Mouse (Mus musculus) MEL (cell line): ENCODE measurements at regions not wholly inside any gene's neighbourhood (a gene's known extent, or its start where the extent isn't known, plus 50 kb on each side); places are given as distances from the start of the nearest gene placed in this dataset.
"Not testable (repeated sequence)": the region's sequence is repeated elsewhere in the genome, so short reads cannot be mapped to it uniquely, and the experiment has no call there.

Experiments used
- DNase-seq: peaks from one replicate; pipeline ENCODE4 v3.0.0; 2011; ENCODE audit warnings: low read depth, low spot score
- H3K27ac ChIP-seq: 2 replicates; pipeline ENCODE4 v1.5.1; 2012; ENCODE audit warnings: low read depth, mild to moderate bottlenecking, control low read depth, low read length, moderate library complexity; ENCODE audit not compliant: control insufficient read depth
- H3K27me3 ChIP-seq, 2 experiments: fragments of 150-350 bp in 1 of 2; sonication (generic) in 1 of 2; 2 replicates each; pipeline ENCODE4 v1.6.1; 2012; ENCODE audit warnings: low read length in 2 of 2, mild to moderate bottlenecking in 2 of 2, improper control_type of control experiment in 1 of 2, moderate library complexity in 1 of 2; ENCODE audit not compliant: insufficient read depth in 2 of 2, control insufficient read depth in 1 of 2
- H3K36me3 ChIP-seq, 2 experiments: 2 replicates each; pipeline ENCODE4 v1.6.1; 2012 to 2014; ENCODE audit warnings: low read length in 2 of 2, improper control_type of control experiment in 1 of 2, inconsistent platforms in 1 of 2, mild to moderate bottlenecking in 1 of 2; ENCODE audit not compliant: insufficient read depth in 2 of 2, control insufficient read depth in 1 of 2
- H3K4me1 ChIP-seq, 2 experiments: fragments of 150-350 bp in 1 of 2; sonication (generic) in 1 of 2; 2 replicates each; pipeline ENCODE4 v1.6.1; 2012; ENCODE audit warnings: low read length in 2 of 2, improper control_type of control experiment in 1 of 2, mild to moderate bottlenecking in 1 of 2; ENCODE audit not compliant: insufficient read depth in 2 of 2, control insufficient read depth in 1 of 2
- H3K4me3 ChIP-seq, 2 experiments: fragments of 150-350 bp in 1 of 2; sonication (generic) in 1 of 2; 2 replicates each; pipeline ENCODE4 v1.5.1; 2012; ENCODE audit warnings: low read depth in 2 of 2, low read length in 2 of 2, mild to moderate bottlenecking in 2 of 2, moderate library complexity in 2 of 2, control low read depth in 1 of 2, improper control_type of control experiment in 1 of 2; ENCODE audit not compliant: control insufficient read depth in 1 of 2, insufficient read depth in 1 of 2
- H3K79me2 ChIP-seq: 2 replicates; pipeline ENCODE4 v1.6.1; 2012; ENCODE audit warnings: mild to moderate bottlenecking, low read length, moderate library complexity; ENCODE audit not compliant: control insufficient read depth, poor library complexity, insufficient read depth
- H3K9ac ChIP-seq: 2 replicates; pipeline ENCODE4 v1.6.1; 2012; ENCODE audit warnings: low read depth, mild to moderate bottlenecking, control low read depth, low read length, moderate library complexity; ENCODE audit not compliant: control insufficient read depth, poor library complexity, severe bottlenecking
- H3K9me3 ChIP-seq: fragments of 150-350 bp; sonication (generic); replicated peaks from 2 replicates; pipeline ENCODE4 v1.6.1; 2012; ENCODE audit warnings: mild to moderate bottlenecking, low read length, improper control_type of control experiment, moderate library complexity; ENCODE audit not compliant: insufficient read depth
- CHD1 ChIP-seq: IDR thresholded peaks from 2 replicates; pipeline ENCODE4 v1.6.1; 2012; ENCODE audit warnings: low read depth, mild to moderate bottlenecking, inconsistent platforms, low read length, improper control_type of control experiment
- CTCF ChIP-seq, 3 experiments: IDR thresholded peaks in 2 of 3; conservative IDR thresholded peaks in 1 of 3; 2 replicates each; pipeline ENCODE4 v1.5.1; 2011 to 2012; ENCODE audit warnings: low read length in 3 of 3, low read depth in 2 of 3, mild to moderate bottlenecking in 2 of 3, improper control_type of control experiment in 1 of 3, inconsistent platforms in 1 of 3, mixed read lengths in 1 of 3, moderate library complexity in 1 of 3; ENCODE audit not compliant: control insufficient read depth in 1 of 3, insufficient read depth in 1 of 3, poor library complexity in 1 of 3, severe bottlenecking in 1 of 3
- ELF1 ChIP-seq: IDR thresholded peaks from 2 replicates; pipeline ENCODE4 v1.6.1; 2014; ENCODE audit warnings: low read depth, mild to moderate bottlenecking, inconsistent platforms, low read length, improper control_type of control experiment, moderate library complexity
- EP300 ChIP-seq, 2 experiments: IDR thresholded peaks; 2 replicates each; pipeline ENCODE4 v1.6.1; 2011; ENCODE audit warnings: improper control_type of control experiment in 2 of 2, low read length in 2 of 2, low read depth in 1 of 2, mild to moderate bottlenecking in 1 of 2
- ETS1 ChIP-seq: IDR thresholded peaks from 2 replicates; pipeline ENCODE4 v1.6.1; 2012; ENCODE audit warnings: low read depth, mild to moderate bottlenecking, inconsistent platforms, low read length, improper control_type of control experiment, moderate library complexity
- JUND ChIP-seq: IDR thresholded peaks from 2 replicates; pipeline ENCODE4 v1.6.1; 2011; ENCODE audit warnings: low read depth, mild to moderate bottlenecking, improper control_type of control experiment, low read length
- MXI1 ChIP-seq: IDR thresholded peaks from 2 replicates; pipeline ENCODE4 v1.6.1; 2011; ENCODE audit warnings: mild to moderate bottlenecking, low read depth, low read length, improper control_type of control experiment
- MYC ChIP-seq: IDR thresholded peaks from 2 replicates; pipeline ENCODE4 v1.6.1; 2011; ENCODE audit warnings: low read depth, mild to moderate bottlenecking, low read length, improper control_type of control experiment, moderate library complexity
- NRF1 ChIP-seq: IDR thresholded peaks from 2 replicates; pipeline ENCODE4 v1.6.1; 2014; ENCODE audit warnings: low read depth, mild to moderate bottlenecking, inconsistent platforms, low read length, improper control_type of control experiment, moderate library complexity; ENCODE audit not compliant: poor library complexity, insufficient read depth, severe bottlenecking
- POLR2A ChIP-seq, 2 experiments: IDR thresholded peaks; 2 replicates each; pipeline ENCODE4 v1.6.1; 2011 to 2012; ENCODE audit warnings: low read length in 2 of 2, mild to moderate bottlenecking in 2 of 2, control low read depth in 1 of 2, improper control_type of control experiment in 1 of 2, low read depth in 1 of 2, moderate library complexity in 1 of 2; ENCODE audit not compliant: control insufficient read depth in 1 of 2, insufficient read depth in 1 of 2, poor library complexity in 1 of 2
- POLR2AphosphoS2 ChIP-seq: IDR thresholded peaks from 2 replicates; pipeline ENCODE4 v1.6.1; 2011; ENCODE audit warnings: low read length, improper control_type of control experiment
- POLR2AphosphoS5 ChIP-seq: IDR thresholded peaks from 2 replicates; pipeline ENCODE4 v1.6.1; 2012; ENCODE audit warnings: low read depth, borderline replicate concordance, mild to moderate bottlenecking, inconsistent platforms, low read length, moderate library complexity, mixed read lengths
- SIN3A ChIP-seq: IDR thresholded peaks from 2 replicates; pipeline ENCODE4 v1.6.1; 2012; ENCODE audit warnings: low read length, improper control_type of control experiment, inconsistent platforms
- TBP ChIP-seq: IDR thresholded peaks from 2 replicates; pipeline ENCODE4 v1.8.0; 2011; ENCODE audit warnings: low read depth, low read length, improper control_type of control experiment
- TCF12 ChIP-seq: IDR thresholded peaks from 2 replicates; pipeline ENCODE4 v1.6.1; 2014; ENCODE audit warnings: low read depth, mild to moderate bottlenecking, inconsistent platforms, low read length, improper control_type of control experiment, moderate library complexity
- ZMIZ1 ChIP-seq: IDR thresholded peaks from 2 replicates; pipeline ENCODE4 v1.6.1; 2012; ENCODE audit warnings: low read depth, mild to moderate bottlenecking, inconsistent platforms, low read length, improper control_type of control experiment, moderate library complexity

- no peak for TF ChIP-seq POLR2AphosphoS5
- TF ChIP-seq CTCF (IDR thresholded peaks at IDR 0.05 in 2 of 3, conservative IDR thresholded peaks at IDR 0.05 in 1 of 3; ENCODE audit: control insufficient read depth in 1 of 3, insufficient read depth in 1 of 3, low read depth in 2 of 3, low read length in 3 of 3, poor library complexity in 1 of 3, severe bottlenecking in 1 of 3), result no peak
- TF ChIP-seq TBP, result no peak
- TF ChIP-seq POLR2AphosphoS2, result no peak
- no peak for TF ChIP-seq MYC
- no peak for TF ChIP-seq MXI1
- no peak for TF ChIP-seq SIN3A
- no peak for TF ChIP-seq JUND
- Histone ChIP-seq H3K4me1 (no peaks in the 10 kb centered on the region), H3K4me3 (no peak overlapping the region), H3K36me3 (no peaks in the 10 kb centered on the region), H3K27ac (no peak overlapping the region), H3K27me3 (no peaks in the 10 kb centered on the region), H3K9me3 (no peaks in the 10 kb centered on the region), H3K9ac (no peak overlapping the region), H3K79me2 (no peaks in the 10 kb centered on the region)
- no peak for DNase-seq
Measured at GRCm38 (mm10) chr16:15432681-15433080, 115.4 kb downstream of the Gm21897 start.

- DNase-seq, H3K9me3 ChIP-seq, H3K4me1 ChIP-seq, H3K9ac ChIP-seq, H3K4me3 ChIP-seq, H3K36me3 ChIP-seq, H3K79me2 ChIP-seq, H3K27ac ChIP-seq, H3K27me3 ChIP-seq: not testable (repeated sequence)
Measured at GRCm38 (mm10) chr16:15462856-15463255, 145.6 kb downstream of the Gm21897 start.

GRCm38 (mm10) chr16:15473875-15474274, 156.6 kb downstream of the Gm21897 start:
- TF ChIP-seq TCF12 (no peak), ETS1 (0 out of 2 replicates have a peak, but pooled peaks have one; percentile 31)
- Histone ChIP-seq H3K4me1 (no peaks in the 10 kb centered on the region), H3K27me3 (no peaks in the 10 kb centered on the region; a peak in 1 of 4 replicates), H3K9ac (no peak overlapping the region), H3K27ac (no peak overlapping the region), H3K36me3 (no peaks in the 10 kb centered on the region), H3K79me2 (no peaks in the 10 kb centered on the region), H3K4me3 (no peak overlapping the region), H3K9me3 (no peaks in the 10 kb centered on the region)
- DNase-seq, result peak; percentile 29

GRCm38 (mm10) chr16:15478876-15479275, 161.6 kb downstream of the Gm21897 start:
- H3K9me3 ChIP-seq, result no peaks in the 10 kb centered on the region
- H3K27ac ChIP-seq, result no peak overlapping the region
- H3K79me2 ChIP-seq, result no peaks in the 10 kb centered on the region
- no peaks in the 10 kb centered on the region; a peak in 1 of 4 replicates for H3K27me3 ChIP-seq
- no peak overlapping the region for H3K9ac ChIP-seq
- TF ChIP-seq POLR2A (IDR thresholded peaks at IDR 0.05; ENCODE audit: control insufficient read depth in 1 of 2, insufficient read depth in 1 of 2, low read depth in 1 of 2, low read length in 2 of 2, poor library complexity in 1 of 2), result no peak
- no peak for TF ChIP-seq JUND
- TF ChIP-seq ELF1, result no peak
- no peak for TF ChIP-seq ZMIZ1
- TF ChIP-seq NRF1, result no peak
- TF ChIP-seq CHD1, result no peak
- no peak for TF ChIP-seq EP300 (IDR thresholded peaks at IDR 0.05; ENCODE audit: low read depth in 1 of 2, low read length in 2 of 2)
- no peaks in the 10 kb centered on the region for H3K36me3 ChIP-seq
- H3K4me3 ChIP-seq, result no peak overlapping the region
- no peak for DNase-seq
- H3K4me1 ChIP-seq, result no peaks in the 10 kb centered on the region
